Mouse (Mus musculus) liver, embryonic 14.5 days (tissue): ENCODE results near the gene Fap. TPM values are rescaled to one million over a fixed set of nuclear protein-coding genes. Genes with fewer than 3 reads are reported as not detected.

Experiments
- ATAC-seq: fragments of 200-750 bp; cut with Nextera tagmentation; 2 replicates; pipeline ENCODE4 v1.8.0; 2017; ENCODE audit warnings: moderate number of reproducible peaks, mild to moderate bottlenecking, moderate library complexity; ENCODE audit not compliant: insufficient read depth
- DNase-seq, 3 experiments: peaks; one replicate each; pipeline ENCODE4 v3.0.0-alpha.2; 2012 to 2013; ENCODE audit warnings: low read depth in 3 of 3, low spot score in 3 of 3
- H3K27ac ChIP-seq: fragments of 300-500 bp; sonication (generic); 2 replicates; pipeline ENCODE4 v1.5.1; 2014; ENCODE audit warnings: moderate library complexity, mild to moderate bottlenecking, control low read depth, inconsistent platforms
- H3K27me3 ChIP-seq: fragments of 300-500 bp; sonication (generic); 2 replicates; pipeline ENCODE4 v1.6.1; 2014; ENCODE audit warnings: mild to moderate bottlenecking, low read length, moderate library complexity; ENCODE audit not compliant: control insufficient read depth, insufficient read depth
- H3K36me3 ChIP-seq: fragments of 300-500 bp; sonication (generic); replicated peaks from 2 replicates; pipeline ENCODE4 v1.6.1; 2014; ENCODE audit warnings: low read depth; ENCODE audit not compliant: control insufficient read depth, insufficient read depth
- H3K4me1 ChIP-seq, 2 experiments: fragments of 200-500 bp in 1 of 2; fragments of 300-500 bp in 1 of 2; sonication (generic) in 1 of 2; replicated peaks; 2 replicates each; pipeline ENCODE4 v1.6.1; 2012 to 2014; ENCODE audit warnings: antibody characterized with exemption in 1 of 2, inconsistent platforms in 1 of 2, low read length in 1 of 2; ENCODE audit not compliant: control insufficient read depth in 2 of 2, insufficient read depth in 2 of 2
- H3K4me2 ChIP-seq: fragments of 300-500 bp; sonication (generic); 2 replicates; pipeline ENCODE4 v1.6.1; 2014; ENCODE audit warnings: low read depth, mild to moderate bottlenecking, control low read depth, moderate library complexity
- H3K4me3 ChIP-seq, 2 experiments: fragments of 200-500 bp in 1 of 2; fragments of 300-500 bp in 1 of 2; sonication (generic) in 1 of 2; 2 replicates each; pipeline ENCODE4 v1.5.1; 2012 to 2014; ENCODE audit warnings: low read depth in 2 of 2, low read length in 2 of 2, mild to moderate bottlenecking in 2 of 2, control low read depth in 1 of 2, inconsistent platforms in 1 of 2, moderate library complexity in 1 of 2; ENCODE audit not compliant: insufficient read depth in 1 of 2
- H3K9ac ChIP-seq: fragments of 300-500 bp; sonication (generic); replicated peaks from 2 replicates; pipeline ENCODE4 v1.6.1; 2014; ENCODE audit warnings: mild to moderate bottlenecking, control low read depth, moderate library complexity
- H3K9me3 ChIP-seq: fragments of 300-500 bp; sonication (generic); 2 replicates; pipeline ENCODE4 v1.6.1; 2016; ENCODE audit warnings: low read length, mixed read lengths; ENCODE audit not compliant: control insufficient read depth
- CTCF ChIP-seq: IDR thresholded peaks from 2 replicates; pipeline ENCODE4 v1.5.1; 2016; ENCODE audit warnings: antibody characterized with exemption, low read depth, control low read depth
- EP300 ChIP-seq: IDR thresholded peaks from 2 replicates; pipeline ENCODE4 v1.6.1; 2016; ENCODE audit warnings: antibody characterized with exemption, low read depth
- WGBS: fragments of 180-500 bp; shearing (Covaris S2); extraction: QIAGEN DNeasy Blood & Tissue Kit; methylation state at CpG from one replicate; pipeline ENCODE4 v1.1.7; 2014; ENCODE audit not compliant: insufficient replicate concordance; 5-methylcytosine and 5-hydroxymethylcytosine counted together
- polyA plus RNA-seq, 2 experiments: library from polyadenylated mRNA; depleted of rRNA in 1 of 2; stranded (reverse) in 1 of 2; unstranded in 1 of 2; fragments of >200 nt; fragmentation: Nextera tagmentation in 1 of 2; extraction: Ambion mirVana in 1 of 2; gene quantifications; 2 replicates each; pipeline versions ENCODE4 v1.2.1 to v1.2.3; 2012 to 2014

Fap gene
- polyA plus RNA-seq, 2 experiments: 0.12 to 0.17 TPM

DNA sequence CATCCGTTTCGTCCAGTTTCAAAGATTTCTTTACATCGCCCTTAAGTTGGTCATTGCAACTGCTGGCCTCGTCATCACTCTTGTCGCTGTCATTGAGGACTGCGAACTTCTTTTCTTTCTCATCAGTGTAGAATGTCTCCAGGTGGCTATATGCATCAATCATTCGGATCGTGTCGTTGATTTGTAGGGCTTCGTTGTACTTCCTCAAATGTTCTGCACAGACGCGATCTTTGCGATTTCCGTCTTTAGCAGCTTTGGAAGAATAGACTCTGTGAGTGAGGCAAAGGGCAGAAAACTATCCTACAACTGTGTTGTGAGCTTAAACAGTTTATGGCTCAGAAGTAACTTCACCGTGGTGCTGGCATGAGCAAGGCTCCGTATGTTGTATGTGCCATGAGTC lies 32.3 kb upstream of the Fap start:
- Histone ChIP-seq H3K4me3 (no peak overlapping the region), H3K4me2 (no peak overlapping the region), H3K36me3 (no peaks in the 10 kb centered on the region; the same call in 1 of the 2 replicates), H3K27me3 (no peaks in the 10 kb centered on the region), H3K4me1 (no peaks in the 10 kb centered on the region), H3K9me3 (no peaks in the 10 kb centered on the region), H3K27ac (no peak overlapping the region), H3K9ac (no peak overlapping the region)
- 76% methylated on average over 16 of the region's 16 CpGs for WGBS
- DNase-seq: no peak
- no peak for ATAC-seq
- TF ChIP-seq CTCF: no peak
- no peak for TF ChIP-seq EP300

DNA sequence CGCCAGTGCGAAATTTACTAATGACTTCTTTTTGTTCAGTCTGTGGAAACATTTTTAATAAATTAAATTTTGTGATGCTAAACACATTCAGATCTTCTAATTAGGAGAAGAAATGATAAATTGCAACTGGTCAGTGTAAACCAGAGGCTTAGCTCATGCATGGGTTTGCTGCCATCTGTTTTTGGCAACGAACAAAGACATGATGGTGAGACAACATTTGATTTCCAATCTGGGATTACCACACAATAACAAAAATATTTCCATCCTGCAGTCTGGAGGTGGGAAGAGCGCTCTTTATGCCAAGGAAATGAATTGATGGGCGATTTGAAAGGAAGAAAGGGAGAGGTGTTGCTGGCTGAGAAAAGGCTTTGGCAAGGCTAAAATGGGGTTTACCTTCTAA lies 29.7 kb upstream of the Fap start:
- H3K9me3 ChIP-seq: no peaks in the 10 kb centered on the region
- no peak overlapping the region for H3K27ac ChIP-seq
- ATAC-seq: no peak
- TF ChIP-seq CTCF (no peak), EP300 (no peak)
- H3K27me3 ChIP-seq: no peaks in the 10 kb centered on the region
- no peak for DNase-seq
- no peak overlapping the region for H3K9ac ChIP-seq
- no peak overlapping the region for H3K4me3 ChIP-seq
- no peaks in the 10 kb centered on the region for H3K4me1 ChIP-seq
- WGBS: 79% methylated on average over 5 of the region's 5 CpGs
- no peaks in the 10 kb centered on the region; the same call in 1 of the 2 replicates for H3K36me3 ChIP-seq
- H3K4me2 ChIP-seq: no peak overlapping the region

GRCm38 (mm10) chr2:62596586-62596985 lies 22.7 kb upstream of the Fap start:
- Histone ChIP-seq H3K9me3 (no peaks in the 10 kb centered on the region), H3K4me2 (no peak overlapping the region), H3K27ac (no peak overlapping the region), H3K4me3 (no peak overlapping the region), H3K9ac (no peak overlapping the region), H3K27me3 (no peaks in the 10 kb centered on the region), H3K36me3 (no peaks in the 10 kb centered on the region), H3K4me1 (no peaks in the 10 kb centered on the region)
- WGBS: 75% methylated on average over 5 of the region's 5 CpGs
- TF ChIP-seq CTCF (no peak), EP300 (no peak)
- ATAC-seq (no peak), DNase-seq (no peak)

- no peaks in the 10 kb centered on the region for H3K9me3 ChIP-seq
- TF ChIP-seq CTCF (no peak), EP300 (no peak)
- peaks cover 2 to 3% of the 10 kb centered on the region in 2 experiments; a peak in 2 of 4 replicates for H3K4me1 ChIP-seq
- no peaks in the 10 kb centered on the region for H3K36me3 ChIP-seq
- 81% methylated on average over 2 of the region's 2 CpGs for WGBS
- H3K27me3 ChIP-seq: no peaks in the 10 kb centered on the region
- no peak overlapping the region for H3K4me2 ChIP-seq
- no peak overlapping the region for H3K9ac ChIP-seq
- H3K4me3 ChIP-seq: no peak overlapping the region
- ATAC-seq: no peak
- DNase-seq: no peak
- no peak overlapping the region for H3K27ac ChIP-seq
Measured at GRCm38 (mm10) chr2:62594491-62594890, 20.6 kb upstream of the Fap start.

- no peak overlapping the region for H3K4me3 ChIP-seq
- DNase-seq: no peak
- H3K36me3 ChIP-seq: no peaks in the 10 kb centered on the region
- ATAC-seq: no peak
- WGBS: 64% methylated on average over 3 of the region's 3 CpGs
- no peak overlapping the region for H3K9ac ChIP-seq
- H3K27me3 ChIP-seq: no peaks in the 10 kb centered on the region
- no peaks in the 10 kb centered on the region for H3K9me3 ChIP-seq
- H3K27ac ChIP-seq: no peak overlapping the region
- no peak overlapping the region for H3K4me2 ChIP-seq
- peaks cover 5 to 6% of the 10 kb centered on the region in 2 experiments; a peak in 2 of 4 replicates for H3K4me1 ChIP-seq
- TF ChIP-seq CTCF (no peak), EP300 (no peak)
Measured at GRCm38 (mm10) chr2:62591555-62591954, 17.7 kb upstream of the Fap start.
